Mouse (Mus musculus) layer of hippocampus, adult 9-11 months (tissue): Measurements from ENCODE around the gene Ckb.
"Not testable (repeated sequence)": the region's sequence is repeated elsewhere in the genome, so short reads cannot be mapped to it uniquely, and the experiment has no call there.

Experiments
- DNase-seq: peaks from one replicate; pipeline ENCODE4 v3.0.0; 2022

Ckb gene

DNA sequence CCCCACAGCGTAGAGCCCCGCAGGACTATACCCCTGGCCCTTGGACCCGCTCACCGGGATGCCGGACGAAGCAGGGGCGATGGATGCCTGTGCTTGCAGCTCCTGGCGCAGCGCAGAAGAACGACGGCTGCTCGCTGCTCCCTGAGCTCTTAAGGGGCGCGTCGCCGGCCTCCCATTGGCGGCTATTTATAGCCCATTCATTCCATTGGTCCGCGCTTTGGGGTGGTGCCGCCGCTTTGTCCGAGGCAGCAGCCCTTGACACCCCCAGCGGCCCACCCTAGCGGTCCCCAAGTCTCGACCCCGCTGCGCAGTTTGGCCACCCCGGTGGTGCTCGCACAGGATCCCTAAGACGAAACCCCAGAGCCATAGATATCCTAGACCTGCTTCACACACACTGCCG is at the start of gene Ckb:
Ckb (minus strand) TSS at position 163 of the 400 bp plus-strand sequence.
- peak; percentile 94 for DNase-seq

GRCm38 (mm10) chr12:111720222-111720621 is 48.1 kb upstream of the Ckb start:
- DNase-seq, result no peak

- no peak for DNase-seq
Measured at GRCm38 (mm10) chr12:111718656-111719055, 46.5 kb upstream of the Ckb start.

DNA sequence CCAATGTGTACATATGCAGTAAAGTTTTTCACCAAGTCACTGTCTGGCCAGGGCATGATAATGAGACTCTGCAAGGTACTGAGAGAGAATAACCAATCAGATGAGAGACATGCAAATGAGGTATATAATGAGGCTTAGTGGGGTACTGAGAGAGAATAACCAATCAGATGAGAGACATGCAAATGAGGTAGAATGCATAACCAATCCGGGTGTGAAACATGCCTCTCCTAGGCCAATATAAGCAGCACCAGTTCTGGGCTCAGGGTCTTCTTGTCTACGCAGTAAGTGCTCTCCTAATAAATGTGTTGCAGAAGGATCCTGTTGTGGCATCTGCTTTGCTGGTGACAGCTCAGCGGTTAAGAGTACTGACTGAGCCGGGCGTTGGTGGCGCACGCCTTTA is 44.4 kb upstream of the Ckb start:
- no peak for DNase-seq

GRCm38 (mm10) chr12:111713880-111714279 is 41.7 kb upstream of the Ckb start:
- not testable (repeated sequence) for DNase-seq

GRCm38 (mm10) chr12:111713004-111713651 is 41.0 kb upstream of the Ckb start, which contains the start of the genes Bag5 and Apopt1:
TSS of gene Bag5 (minus strand) at chr12:111713257.
TSS of gene Apopt1 (plus strand) at chr12:111713261.
- peak; percentile 89 for DNase-seq

DNA sequence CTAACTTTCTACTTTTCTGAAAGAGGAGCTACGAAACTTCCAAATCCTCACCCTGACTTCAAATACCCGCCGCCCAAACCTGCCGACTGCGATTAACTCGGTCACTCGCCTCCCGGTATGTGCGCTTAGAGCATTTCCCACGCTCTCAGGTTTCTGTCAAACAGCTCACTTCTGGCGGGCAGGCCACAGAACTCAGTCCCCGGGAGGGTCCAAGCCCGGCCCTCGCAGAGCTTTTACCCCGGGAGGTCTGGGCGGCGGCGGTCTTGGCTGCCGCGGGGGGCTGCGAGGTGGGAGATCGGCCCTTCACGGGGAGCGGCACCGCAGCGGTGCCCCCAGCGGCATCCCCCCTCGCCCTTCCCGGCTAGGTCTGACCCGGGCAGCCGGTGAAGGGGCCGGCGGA is 40.3 kb upstream of the Ckb start:
- DNase-seq, result no peak

DNA sequence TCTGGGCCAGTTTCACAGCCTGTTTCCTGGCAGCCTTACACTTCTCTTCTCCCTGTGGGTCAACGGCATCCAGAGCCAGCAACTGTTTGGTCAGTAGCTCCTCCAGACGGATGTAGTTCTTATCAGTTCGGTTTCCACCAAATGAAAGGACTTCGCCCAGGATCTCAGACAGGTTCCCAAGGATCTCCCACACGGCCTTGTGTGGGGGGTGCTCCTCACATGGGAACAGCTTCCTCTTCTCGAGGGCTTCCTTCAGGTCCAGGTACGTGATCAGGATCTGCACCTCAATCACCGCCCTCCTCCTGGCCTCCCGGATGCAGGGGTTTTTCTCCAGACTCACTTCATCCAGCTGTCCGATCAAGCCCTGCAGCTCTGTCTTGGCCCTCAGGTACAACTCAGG is 38.0 kb upstream of the Ckb start:
- no peak for DNase-seq

DNA sequence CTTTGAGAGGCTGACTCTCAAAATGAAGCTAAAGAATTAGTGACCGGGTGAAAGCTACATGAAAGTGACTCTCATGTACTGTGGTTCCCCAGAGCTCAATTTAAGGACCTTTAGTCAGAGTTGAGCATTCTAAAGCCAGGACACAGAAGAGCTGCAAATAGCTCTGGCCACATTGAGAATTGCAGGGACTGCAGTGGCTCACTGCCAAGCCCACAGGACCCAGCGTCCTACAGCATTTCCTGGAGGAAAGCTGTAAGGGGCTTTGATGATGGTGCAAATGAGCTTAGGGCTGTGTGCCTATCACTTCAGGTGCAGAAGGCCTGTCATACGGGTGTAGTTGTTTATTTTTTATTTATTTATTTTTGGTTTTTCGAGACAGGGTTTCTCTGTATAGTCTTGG is 36.0 kb upstream of the Ckb start:
- no peak for DNase-seq

GRCm38 (mm10) chr12:111705186-111705973 is 33.2 kb upstream of the Ckb start:
- no peak for DNase-seq

DNA sequence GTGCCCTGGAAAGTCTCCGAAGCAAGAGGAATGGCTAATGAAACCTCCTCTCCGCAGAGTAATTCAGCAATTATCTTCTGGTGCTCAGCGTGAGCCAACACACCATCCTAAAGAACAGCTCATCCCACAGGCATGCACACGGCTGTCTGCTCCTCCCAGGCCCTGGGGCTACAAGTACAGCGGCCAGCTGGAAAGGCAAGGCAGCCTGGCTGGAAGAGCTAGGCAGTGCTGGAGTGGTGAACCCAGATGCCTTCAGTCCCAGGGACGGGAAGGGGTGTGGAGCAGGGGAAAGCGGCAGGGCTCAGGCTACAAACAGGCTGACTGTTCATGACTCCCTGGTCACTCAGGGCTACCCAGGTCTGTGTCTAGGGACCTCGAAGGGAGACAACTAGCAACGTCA is 32.5 kb upstream of the Ckb start:
- DNase-seq, result no peak

GRCm38 (mm10) chr12:111703301-111703700 is 31.2 kb upstream of the Ckb start:
- DNase-seq, result no peak

DNA sequence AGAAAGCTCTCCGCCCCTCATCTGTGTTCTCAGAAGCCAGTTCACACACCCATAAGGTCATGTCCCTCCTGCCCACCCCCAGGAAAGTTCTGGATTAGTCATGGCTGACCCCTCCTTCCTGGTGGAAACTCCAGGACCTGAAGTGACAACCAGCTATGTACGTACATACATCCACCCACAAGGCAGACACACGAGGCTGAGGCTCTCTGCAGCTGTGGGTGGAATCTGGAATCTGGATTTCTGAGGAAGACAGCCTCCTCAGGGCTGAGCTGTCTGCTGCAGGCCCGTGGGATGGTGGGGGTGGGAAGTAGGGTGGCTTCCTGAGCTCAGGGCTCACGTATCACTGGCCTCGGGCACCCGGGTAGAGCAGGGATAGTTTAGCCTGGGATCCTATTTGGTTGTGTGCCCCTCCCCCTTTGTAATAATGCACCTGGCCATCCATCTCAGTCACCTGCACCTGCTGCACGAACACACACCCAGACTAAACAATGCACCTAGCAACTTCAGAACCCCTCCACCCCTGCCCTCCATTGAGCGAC is 28.9 kb upstream of the Ckb start:
- DNase-seq, result no peak

GRCm38 (mm10) chr12:111699542-111699941 is 27.4 kb upstream of the Ckb start:
- DNase-seq, result no peak

- DNase-seq, result no peak
Measured at GRCm38 (mm10) chr12:111698346-111698913, 26.3 kb upstream of the Ckb start.

DNA sequence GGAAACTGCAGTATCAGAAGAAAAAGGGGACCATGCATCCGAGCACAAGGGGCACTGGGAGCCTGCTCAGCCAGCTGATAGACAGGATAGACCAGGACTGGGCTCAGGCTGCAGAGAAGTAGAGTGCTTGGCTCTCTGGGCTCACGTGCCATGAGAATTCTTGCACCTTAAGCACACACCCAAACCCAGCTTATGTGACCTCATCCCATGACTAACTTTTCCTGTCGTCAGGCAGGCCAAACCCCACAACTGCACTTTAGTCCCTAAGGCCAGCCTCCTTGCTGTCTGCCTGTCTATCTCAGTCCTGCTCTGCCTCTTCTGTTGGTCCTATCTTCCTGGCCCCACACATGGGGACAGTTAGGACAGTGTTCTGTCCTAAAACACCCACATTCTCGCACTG is 25.6 kb upstream of the Ckb start:
- no peak for DNase-seq

GRCm38 (mm10) chr12:111696239-111696638 is 24.1 kb upstream of the Ckb start:
- DNase-seq, result no peak

- peak; percentile 73 for DNase-seq
Measured at GRCm38 (mm10) chr12:111694880-111695804, 23.0 kb upstream of the Ckb start.

DNA sequence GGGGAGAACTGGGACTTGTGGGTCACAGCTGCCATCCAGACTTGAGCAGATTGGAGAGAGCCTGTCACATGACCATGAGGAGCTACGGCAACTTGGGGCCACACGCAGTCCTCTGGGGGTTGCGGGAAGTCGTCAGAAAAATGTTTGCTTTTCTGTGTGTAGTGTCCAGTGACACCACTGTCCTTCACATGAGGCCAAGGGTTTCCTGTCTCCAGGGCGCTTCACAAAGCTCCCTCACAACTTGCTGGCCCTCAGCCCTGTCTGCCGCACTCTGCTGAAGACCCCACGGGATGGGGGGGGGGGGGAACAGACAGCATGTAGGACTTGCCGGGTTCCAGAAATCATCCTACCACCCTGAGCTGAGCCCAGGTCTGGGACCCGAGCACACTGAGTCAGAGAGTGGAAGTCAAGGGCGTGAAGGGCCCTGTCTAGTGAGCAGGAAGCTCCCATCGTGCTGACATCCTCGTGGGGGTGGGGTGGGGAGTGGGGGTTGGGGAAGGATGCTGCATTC is 22.2 kb upstream of the Ckb start:
- DNase-seq, result no peak

DNA sequence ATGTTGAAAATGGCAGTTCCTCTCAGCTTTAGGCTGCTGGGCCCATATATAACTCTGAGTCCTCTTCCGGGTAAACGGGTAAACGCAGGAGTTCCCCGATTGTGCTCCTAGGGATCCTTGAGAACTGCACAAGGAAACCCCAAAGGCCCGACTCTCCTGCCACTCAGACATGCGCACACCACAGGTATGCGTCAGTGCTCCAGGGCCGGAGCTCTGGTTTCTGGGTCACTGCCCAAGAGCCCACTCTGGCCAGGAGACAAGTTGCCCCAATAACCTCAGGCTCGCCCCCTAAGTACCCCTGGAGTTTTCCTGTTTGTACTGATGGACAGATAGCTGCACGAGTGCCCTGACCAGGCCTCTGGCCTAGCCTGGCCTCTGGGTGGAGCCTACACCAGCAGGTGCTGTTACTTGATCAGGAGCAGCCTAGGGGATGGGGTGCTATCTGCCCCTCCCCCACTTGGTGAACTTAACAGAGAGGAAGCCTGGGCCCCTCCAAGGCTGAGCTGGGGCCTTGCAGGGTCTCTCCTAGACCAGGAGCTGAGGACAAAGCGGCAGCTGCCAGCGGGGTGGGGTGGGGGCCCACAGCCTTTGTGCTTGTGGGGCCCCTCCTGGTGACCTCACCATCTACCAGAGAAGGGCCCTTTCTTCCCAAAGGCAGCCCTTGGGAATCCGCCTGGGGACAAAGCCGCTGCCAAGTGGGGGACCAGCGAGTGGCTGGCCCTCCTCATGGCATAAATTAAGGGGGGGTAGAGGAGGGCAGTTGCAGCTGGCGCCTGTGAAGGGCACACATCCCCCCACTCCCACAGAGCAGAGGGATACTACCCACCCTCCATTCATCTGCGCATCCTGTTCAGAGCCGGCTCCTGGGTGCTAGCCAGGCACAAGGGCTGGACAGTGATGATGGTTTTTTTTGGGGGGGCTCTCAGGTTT is 21.5 kb upstream of the Ckb start:
- DNase-seq, result peak; percentile 94

GRCm38 (mm10) chr12:111692899-111693298 is 20.8 kb upstream of the Ckb start:
- DNase-seq, result no peak
